Mouse (Mus musculus) left cerebral cortex, postnatal 4 days (tissue): ENCODE data around the gene Kcnma1. TPM values are rescaled to one million over a fixed set of nuclear protein-coding genes. Genes with fewer than 3 reads are reported as not detected.

Experiments used
- DNase-seq: peaks from one replicate; pipeline ENCODE4 v3.0.0-alpha.2; 2022
- intact Hi-C: fragments of 180-260 bp; cut with DNase I; formaldehyde crosslinking; loops from one replicate; pipeline ENCODE4 v1.15.1; 2025
- total RNA-seq, 2 experiments: library from RNA; stranded (reverse); gene quantifications; 2 replicates each; pipeline ENCODE4 v1.2.3; 2021

The Kcnma1 gene
- total RNA-seq, 2 experiments from 2014 or later: 115 to 124 TPM

DNA sequence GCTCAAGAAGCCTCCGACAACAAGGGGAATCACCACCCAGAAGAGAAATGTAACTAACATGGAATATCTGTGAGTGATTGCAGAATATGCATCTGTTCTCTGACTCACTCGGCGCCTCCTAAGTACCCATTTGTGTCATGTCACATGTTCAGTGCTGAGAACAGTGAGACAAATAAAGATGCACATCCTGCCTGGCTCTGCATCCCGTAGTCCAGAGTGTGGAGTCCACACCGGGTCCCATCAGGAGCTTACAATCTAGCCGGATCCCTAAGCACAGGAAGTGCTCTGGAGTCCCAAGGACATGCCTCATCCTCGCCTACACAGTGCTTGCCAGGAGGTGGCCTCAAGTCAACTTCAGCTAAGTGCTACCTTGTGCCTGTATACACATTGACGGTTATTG, 32.1 kb downstream of the Kcnma1 start:
- no peak for DNase-seq

DNA sequence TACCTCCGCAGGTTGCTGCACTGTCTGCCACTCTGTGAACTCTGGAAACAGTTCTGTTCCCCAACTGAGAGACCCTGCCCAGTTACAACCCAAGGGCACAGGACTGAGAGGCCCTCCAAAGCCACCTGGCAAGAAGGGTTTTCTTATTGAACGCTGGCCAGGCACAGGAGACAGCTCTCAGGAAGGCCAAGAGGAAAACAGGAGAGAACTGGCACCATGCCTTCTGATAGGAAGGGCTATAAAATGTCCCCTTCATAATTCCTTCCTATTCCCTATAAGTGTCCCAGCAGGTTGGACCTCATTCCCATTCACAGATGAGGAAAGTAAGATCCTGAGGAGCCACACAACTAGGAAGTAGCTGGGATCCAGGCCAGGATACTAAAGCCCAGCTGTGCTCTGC, 39.6 kb downstream of the Kcnma1 start:
- intact Hi-C loops: no loop called here

More for the DNA sequence above, 32.1 kb downstream of the Kcnma1 start:
- intact Hi-C loops: no loop called here

DNA sequence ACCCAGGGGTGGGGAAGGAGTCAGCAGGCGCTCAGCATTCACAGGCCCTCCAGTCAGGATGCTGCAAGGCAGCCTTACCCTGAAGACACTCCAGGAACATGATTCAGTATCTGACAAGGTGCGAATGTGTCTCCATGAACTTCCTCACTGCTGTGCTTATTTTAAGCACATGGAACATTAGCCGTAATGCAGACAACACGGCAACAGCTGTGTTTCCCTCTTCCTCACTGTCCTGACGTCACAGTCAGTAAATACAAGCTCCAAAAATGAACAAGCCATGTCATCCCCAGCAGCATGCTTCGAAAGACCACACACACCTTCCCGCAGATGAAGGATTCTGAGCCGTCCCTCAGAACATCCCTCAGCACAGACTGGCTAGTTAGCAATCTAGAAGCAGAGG, 47.8 kb downstream of the Kcnma1 start:
- intact Hi-C loops: no loop called here
- DNase-seq: no peak

More for the DNA sequence above, 39.6 kb downstream of the Kcnma1 start:
- no peak for DNase-seq

DNA sequence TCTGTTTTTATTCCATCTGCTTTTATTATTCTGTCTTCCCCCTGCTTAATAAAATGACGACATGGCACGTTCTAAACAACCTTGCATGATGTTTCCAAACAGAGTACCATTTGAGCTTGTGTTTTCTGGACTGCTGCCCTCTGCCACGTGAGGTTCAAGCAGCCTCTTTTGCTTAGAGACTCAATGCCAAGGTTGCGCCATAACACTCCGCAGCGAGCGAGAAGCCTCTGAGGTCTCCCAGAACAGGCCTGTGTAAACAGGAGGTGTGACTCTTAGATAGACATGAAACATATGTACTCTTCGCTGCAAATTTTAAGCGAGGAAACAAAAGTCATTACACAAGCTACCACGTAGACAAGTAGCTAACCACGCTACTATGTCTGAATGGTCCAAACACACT, 55.2 kb downstream of the Kcnma1 start:
- no peak for DNase-seq
- intact Hi-C loops: no loop called here

DNA sequence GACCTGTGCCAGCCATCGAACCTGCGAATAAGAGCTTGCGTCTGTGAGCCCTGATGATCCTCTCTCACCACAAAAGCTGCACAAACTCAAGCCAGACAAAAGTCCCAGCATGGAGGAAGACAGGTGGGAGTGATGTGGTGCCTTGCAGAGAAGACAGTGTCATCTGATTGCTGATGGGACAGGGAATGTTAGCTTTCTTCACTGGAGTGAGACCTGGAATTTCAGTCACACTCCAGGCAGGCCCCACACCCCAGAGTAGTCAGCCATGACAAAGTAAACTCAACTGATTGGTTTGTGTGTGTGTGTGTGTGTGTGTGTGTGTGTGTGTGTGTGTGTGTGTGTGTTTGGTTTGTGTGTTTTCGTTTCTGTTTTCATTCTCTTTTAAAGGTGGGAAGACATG, 57.0 kb downstream of the Kcnma1 start:
- no peak for DNase-seq
- intact Hi-C loops: no loop called here

DNA sequence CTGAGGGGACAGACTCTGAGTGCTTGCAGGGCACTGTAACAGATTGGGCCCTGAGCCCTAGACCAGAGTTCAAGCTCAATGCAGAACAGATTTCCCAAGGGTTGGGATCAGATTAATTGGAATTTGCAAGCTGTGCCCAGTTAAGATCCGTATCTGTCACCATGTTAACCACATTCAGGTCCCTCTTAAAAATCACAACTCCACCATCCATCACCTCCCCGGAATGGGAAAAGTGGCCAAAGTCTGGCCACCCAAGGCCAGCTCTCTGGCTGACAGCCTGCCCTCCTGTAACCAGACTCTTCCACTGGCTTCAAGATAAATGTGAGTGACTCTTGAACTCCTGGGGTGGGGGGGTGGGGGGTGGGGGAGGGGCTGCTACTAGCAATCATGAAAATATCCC, 70.4 kb downstream of the Kcnma1 start:
- intact Hi-C loops: no loop called here
- no peak for DNase-seq

DNA sequence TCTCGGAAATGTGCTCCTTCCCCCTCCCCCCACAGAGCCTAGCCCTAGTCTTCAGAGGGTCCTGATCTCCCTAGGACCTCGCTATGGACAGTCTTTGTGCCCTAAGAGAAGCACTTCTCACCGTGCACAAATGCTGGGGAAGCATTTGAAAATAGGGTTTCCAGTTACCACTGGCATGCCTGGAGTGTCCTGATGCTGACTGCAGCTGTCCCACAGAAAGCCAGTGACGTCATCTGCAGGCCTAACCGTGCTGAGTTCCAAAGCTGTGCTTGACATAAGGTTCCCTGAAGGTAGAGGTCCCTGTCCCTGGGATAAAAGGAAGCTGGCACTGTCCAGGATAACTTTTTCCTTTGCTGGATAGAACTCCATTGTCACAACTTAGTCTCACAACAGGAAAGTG, 71.1 kb downstream of the Kcnma1 start:
- intact Hi-C loops: no loop called here
- DNase-seq: no peak

DNA sequence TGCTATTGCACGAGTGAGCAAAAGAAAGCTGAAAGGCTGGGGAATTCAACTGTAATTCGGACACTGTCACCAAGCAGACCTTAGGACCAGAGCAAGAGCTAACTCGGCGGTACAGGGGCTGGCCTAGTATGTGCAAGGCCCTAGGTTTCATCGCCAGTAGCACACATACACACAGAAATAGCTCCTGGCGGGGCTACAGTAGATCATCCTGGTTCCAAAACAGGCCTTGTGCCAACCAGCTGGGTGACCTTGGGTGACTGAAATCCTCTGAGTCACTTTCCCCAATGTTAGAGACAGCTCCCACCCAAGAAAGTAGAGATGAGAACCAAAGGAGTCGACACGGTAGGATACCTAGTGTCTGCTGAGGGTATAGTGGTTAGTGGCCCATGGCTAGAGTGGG, 72.2 kb downstream of the Kcnma1 start:
- intact Hi-C loops: no loop called here
- DNase-seq: no peak

DNA sequence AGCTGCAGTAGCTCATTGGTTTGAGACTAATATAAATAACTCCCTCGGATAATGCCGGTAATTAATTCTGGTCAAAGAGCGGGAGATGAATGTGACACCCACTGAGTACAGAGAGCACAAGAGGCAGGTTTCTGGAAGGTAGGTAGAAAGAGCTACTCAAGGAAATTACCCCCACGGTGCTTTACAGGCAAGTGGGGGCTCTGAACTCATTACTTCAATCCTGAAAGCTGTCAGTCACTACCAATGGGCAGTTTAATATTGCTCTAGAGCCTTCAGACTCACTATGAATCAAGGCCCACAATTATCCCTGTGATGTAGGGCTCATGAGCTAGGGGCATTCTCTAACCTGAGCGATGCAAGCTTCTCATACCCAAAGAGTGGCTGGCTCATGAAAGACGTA, 79.3 kb downstream of the Kcnma1 start:
- intact Hi-C loops: no loop called here
- no peak for DNase-seq

DNA sequence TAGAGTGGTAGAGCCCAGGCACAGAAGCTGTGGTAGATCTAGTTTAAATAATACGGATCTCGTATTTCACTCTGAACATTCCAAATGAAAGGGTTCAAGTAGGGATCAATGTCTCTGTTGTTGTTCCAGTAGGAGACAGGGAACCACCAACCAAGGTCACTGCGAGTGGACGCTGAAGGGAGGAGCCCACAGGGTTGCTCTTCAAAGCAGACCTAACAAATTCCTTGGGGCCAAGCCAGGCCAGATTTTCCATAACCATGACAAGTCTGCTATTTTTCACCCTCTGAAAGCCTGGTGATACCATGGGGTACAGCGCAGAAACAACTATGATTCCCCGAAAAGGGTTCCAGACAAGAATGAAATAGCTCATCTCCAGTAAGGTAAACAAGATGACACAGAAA, 82.6 kb downstream of the Kcnma1 start:
- no peak for DNase-seq
- intact Hi-C loops: no loop called here

DNA sequence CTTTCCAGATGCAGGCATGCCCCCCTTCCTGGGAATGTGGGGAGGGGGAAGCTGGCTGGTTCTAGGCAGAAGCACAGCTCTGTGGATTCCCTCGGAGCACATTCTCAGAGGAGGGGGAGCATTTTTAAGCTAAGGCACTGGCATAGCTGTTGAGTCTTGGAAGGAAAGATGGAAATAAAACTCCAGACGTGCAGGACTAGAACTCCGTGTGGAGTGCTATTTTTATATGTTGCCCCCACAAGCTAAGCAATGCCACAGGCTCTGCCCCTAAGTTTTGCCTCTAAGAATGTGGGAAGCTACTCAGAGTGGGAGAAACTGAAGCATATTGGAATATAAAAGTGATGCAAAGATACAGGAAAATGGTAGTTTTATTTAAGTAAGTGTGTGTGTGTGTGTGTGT, 85.1 kb downstream of the Kcnma1 start:
- DNase-seq: no peak
- intact Hi-C loops: no loop called here

DNA sequence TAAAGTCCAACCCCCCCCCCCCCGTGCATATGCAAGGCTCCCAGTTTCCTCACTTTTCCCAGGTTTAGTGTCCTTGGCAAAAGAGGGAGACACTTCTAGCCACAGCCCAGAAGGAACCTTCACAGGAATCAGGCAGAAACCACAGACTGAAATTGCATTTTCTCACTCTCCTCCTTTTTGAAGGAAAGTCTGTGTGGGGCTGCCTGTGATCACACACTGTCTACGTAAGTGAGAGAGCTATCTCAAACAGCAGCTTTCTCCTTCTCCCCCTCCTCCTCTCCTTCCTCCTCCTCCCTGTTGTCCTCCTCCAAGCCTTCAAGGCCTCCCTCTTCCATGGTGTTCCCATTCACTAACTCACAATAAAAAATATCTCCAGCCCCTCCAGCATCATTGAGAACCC, 90.9 kb downstream of the Kcnma1 start:
- intact Hi-C loops: no loop called here
- DNase-seq: no peak

DNA sequence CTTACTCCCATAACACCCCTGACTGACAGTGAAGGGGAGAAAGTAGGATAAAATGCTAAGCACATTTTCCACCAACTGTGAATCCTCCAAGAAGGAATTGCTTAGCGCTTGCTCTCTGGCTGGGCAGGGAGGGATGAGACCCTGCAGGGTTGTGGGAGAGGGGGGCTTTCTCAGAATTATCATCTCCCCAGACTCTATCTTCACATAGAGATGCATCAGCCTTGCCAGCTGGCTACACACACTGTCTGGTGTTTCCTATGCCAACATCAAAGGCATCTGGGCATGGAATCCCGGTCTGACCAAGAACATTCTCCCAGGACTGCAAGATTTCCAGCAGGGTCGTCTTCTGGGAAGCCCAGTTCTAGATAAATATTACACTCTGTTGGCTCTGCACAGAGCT, 91.5 kb downstream of the Kcnma1 start:
- peak; percentile 25 for DNase-seq
- intact Hi-C loops: no loop called here

DNA sequence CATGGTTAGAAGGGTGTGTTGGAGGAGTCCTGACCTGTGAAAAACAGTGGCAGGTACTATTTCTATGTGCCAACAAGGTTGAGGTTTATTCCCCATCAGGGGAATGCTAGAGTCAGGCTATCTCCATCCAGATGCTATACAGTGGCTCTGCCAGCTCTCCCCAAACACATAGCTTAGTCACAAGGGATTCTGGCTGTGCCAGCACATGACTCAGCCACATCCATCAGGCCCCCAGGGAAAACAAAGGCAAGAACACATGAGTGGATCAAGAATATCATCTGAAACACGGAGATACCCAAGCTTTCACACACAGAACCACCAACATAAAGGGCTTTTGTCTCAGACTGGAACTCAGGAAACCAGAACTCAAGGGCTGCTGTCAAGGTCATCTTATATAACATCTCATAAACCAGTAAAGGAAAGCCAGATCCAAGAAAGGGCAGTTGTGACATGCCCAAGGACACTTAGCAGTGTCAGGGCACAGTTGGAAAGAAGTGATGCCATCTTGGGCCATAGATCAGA, 103.1 kb downstream of the Kcnma1 start:
- DNase-seq: no peak
- intact Hi-C loops: no loop called here

DNA sequence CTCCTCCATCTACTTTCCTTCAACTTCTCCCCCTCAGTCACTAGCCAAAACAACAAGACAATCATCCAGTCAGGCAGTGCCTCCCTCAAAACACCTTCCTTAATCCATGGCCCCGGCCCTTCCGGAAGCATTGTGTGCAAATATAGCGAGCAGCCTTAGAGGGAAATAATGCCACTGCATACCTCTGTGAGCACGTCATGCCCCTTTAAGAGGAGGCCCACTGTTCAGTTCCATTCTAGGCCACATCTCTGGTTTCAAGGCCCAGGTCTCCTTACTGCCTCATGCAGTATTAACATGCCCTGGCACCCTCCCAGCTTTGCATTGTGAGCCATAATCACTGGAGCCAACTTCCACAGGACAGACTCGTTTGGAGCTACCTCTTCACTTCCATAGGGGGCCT, 105.7 kb downstream of the Kcnma1 start:
- intact Hi-C loops: no loop called here
- no peak for DNase-seq

DNA sequence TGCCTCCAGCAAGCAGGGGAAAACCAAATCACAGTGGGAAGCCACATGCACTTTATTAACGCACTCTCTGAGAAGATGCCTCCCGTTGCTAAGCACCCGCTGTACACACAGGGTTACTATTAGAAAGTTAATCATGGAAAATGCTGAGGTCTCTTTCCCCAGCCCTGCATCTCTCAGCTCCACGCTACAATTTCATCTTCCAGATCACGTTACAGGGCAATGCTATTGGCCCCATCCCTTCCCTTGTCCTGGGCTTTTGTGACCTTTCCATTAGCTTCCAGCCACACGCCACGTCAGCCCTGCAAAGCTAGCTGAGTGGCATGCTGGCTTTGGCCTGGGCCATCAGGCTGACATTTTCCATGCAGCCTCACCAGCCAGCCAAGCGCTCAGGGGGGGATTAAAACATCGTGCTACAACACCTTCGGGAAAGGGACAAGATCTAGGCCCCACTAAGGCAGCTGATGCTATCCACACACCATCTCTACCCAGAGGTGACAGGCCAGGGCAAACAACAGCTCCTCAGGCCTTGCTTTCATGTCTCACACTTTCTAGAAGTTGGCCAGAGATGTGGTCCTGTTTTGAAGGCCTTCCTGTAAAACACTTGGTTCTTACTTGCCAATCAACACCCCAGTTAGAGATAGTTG, 111.5 kb downstream of the Kcnma1 start:
- intact Hi-C loops: no loop called here
- no peak for DNase-seq

DNA sequence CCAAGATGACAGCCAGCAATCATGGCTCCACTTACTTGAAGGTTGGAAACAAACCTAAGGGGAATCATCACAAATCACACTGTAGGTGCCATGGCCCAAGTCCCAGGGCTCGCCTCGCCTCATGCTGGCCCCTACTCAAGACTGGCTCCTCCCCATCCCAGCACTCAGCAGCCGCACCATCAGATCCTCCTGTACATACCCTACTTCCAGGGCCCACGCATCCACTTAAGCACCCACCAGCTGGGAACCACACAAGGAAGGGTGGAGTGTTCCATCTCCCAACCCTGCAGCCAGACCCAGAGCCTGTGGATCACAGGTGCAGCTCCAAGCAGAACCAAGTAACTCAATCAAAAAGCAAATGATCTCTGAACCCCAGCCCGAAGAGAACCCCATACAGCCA, 114.8 kb downstream of the Kcnma1 start:
- no peak for DNase-seq
- intact Hi-C loops: no loop called here

DNA sequence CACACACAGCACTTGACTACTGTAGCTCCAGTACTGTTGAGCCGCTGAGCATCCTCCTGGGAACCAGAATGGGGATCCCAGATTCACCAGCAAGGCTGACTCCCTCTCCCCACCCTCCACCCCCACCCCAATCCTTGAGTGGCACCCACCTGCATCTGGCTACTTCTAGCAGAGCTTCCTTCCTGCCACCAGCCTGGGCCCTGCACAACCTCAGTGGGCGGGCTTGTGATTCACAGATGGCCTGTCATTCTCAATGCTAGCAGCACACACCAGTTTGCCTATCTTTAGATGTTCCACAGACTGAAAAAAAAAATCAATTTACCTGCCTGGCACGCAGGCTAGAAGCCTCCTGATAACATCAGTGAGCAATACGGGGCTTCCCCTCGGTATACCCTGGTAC, 116.5 kb downstream of the Kcnma1 start:
- intact Hi-C loops: no loop called here
- no peak for DNase-seq

DNA sequence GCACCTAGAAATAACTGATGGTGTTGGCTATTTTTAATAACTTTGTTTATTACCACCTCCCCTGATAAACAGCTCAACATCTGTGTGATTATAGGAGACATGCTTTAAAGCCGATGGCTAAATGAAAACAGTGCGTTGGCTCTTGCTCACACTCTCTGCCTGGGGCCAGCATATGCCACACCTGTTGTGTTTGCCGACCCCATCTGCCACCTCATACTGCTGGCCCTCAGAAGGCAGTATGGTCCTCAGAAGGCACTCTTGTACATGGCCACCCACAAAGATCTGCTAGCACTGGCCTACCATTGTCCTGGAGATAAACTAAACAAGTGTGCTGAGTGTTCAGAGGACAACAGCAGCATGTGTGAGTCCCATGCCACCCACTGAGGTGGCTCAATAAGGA, 118.3 kb downstream of the Kcnma1 start:
- peak; percentile 38 for DNase-seq
- intact Hi-C loops: no loop called here

DNA sequence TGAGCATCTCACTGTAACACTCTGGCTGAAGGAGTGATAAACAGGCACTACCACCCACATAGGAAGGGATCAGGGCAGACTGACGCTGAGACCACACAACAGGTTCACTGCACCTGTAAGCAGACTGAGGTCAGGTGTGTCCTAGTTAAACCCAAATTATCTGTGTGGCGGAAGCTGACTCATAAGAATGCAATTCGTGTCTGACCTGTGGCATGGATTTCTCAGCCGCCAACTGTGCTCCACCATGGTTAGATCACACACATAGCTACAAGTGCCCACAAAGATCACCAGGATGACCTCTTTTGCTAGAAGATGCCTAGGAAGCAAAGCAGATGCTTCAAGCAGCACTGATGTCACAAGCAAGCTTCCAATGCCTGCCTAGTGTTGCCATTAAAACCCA, 128.2 kb downstream of the Kcnma1 start:
- intact Hi-C loops: no loop called here
- no peak for DNase-seq

DNA sequence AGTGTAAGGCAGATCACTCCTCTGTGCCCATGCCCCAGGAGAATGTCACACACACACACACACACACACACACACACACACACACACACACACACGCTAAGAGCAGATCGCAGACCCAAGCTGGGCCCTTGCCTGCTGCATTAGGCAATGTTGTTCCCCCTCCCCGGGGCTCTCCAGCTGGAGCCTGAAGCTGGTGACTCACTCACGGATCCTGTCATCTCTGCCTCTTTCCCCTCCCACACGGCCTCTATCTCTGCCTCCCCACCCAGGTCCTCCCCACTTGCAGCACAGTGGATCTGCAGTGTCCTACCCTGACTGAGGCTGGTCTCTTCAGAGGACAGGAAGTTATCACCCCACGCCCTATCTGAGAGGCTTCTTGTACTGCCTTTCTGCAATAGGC, 128.8 kb downstream of the Kcnma1 start:
- no peak for DNase-seq
- intact Hi-C loops: no loop called here

DNA sequence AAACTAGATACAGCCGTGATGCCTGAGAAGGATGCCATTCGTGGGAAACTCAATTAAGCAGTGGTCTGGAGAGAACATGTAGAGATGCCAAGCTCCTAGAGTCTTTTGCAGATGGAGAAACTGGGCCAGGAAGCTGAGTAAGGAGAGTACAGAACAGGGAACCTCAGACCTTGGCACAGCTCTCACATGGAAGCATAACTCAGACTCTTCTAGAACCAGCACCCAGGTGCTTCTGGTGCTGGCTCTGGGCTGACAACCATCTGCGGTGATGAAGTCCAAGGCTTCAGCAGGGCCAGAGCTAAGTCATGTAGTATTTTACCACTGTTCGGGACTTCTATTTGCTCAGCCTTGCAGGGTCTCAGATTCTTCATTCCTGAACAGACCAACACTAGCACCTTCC, 129.2 kb downstream of the Kcnma1 start:
- no peak for DNase-seq
- intact Hi-C loops: no loop called here

DNA sequence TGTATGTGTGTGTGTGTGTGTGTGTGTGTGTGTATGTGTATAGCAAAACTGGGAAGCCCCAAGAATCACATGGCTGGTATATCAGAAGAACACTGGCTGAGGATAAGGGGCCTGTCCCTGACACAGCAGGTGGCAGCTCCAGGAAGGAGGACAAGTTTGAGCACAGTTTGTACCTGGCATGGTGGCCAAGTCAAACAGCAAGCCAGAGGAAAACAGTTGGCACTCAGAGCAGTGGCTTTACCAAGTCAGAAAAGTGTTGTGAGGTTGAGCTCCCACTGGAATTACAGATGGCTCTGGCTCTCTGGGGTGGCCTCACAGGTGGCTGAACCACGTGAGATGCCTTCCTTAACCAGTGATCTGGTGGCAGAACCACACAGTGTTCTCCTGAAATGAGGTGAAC, 132.3 kb downstream of the Kcnma1 start:
- DNase-seq: no peak
- intact Hi-C loops: no loop called here
